Mouse (Mus musculus) stomach, postnatal 0 days (tissue): ENCODE data around the gene 2410131K14Rik.

Source experiments
- CTCF ChIP-seq: IDR thresholded peaks from 2 replicates; pipeline ENCODE4 v1.5.1; 2016; ENCODE audit warnings: antibody characterized with exemption, low read depth, mild to moderate bottlenecking, moderate library complexity
- EP300 ChIP-seq: optimal IDR thresholded peaks from 2 replicates; pipeline ENCODE3; 2016; ENCODE audit warnings: antibody characterized with exemption

GRCm38 (mm10) chr5:118217410-118217809, 27.6 kb upstream of the 2410131K14Rik start:
- TF ChIP-seq CTCF: no peak
- no peak for TF ChIP-seq EP300
